Mouse (Mus musculus): Measurements from ENCODE around the gene Pmp22.

GRCm38 (mm10) chr11:63138739-63139138 is 10.0 kb downstream of the Pmp22 start:
- TF ChIP-seq POLR2A (IDR thresholded peaks at IDR 0.05; ENCODE audit: extremely low read depth, insufficient read depth, low read length): no peak
- no peak for TF ChIP-seq CTCF (IDR thresholded peaks at IDR 0.05; ENCODE audit: extremely low read depth, insufficient read depth, low read length)

All from cortical plate, adult 2 months (tissue).